Mouse (Mus musculus) right cerebral cortex, postnatal 36 days (tissue): ENCODE data around the gene Atp6v0a1.

Experiments used
- DNase-seq, 2 experiments: peaks; one replicate each; pipeline ENCODE4 v3.0.0; 2022; ENCODE audit warnings: low spot score in 2 of 2, mixed read lengths in 1 of 2

Gene Atp6v0a1

GRCm38 (mm10) chr11:101061049-101061448 lies 51.8 kb downstream of the Atp6v0a1 start:
- no peak for DNase-seq

- peak in 1 of 2 experiments; percentile 54 for DNase-seq
Observed at GRCm38 (mm10) chr11:101062165-101062884, 53.1 kb downstream of the Atp6v0a1 start.

GRCm38 (mm10) chr11:101062971-101063675 lies 53.9 kb downstream of the Atp6v0a1 start:
- no peak for DNase-seq

GRCm38 (mm10) chr11:101063676-101064327 lies 54.5 kb downstream of the Atp6v0a1 start:
- DNase-seq: no peak

GRCm38 (mm10) chr11:101064462-101064861 lies 55.2 kb downstream of the Atp6v0a1 start:
- no peak for DNase-seq

- DNase-seq: no peak
Observed at GRCm38 (mm10) chr11:101065002-101065401, 55.8 kb downstream of the Atp6v0a1 start.

GRCm38 (mm10) chr11:101066549-101067412 lies 57.5 kb downstream of the Atp6v0a1 start:
- peak; percentile 58 to 65 for DNase-seq

- DNase-seq: peak; percentile 94
Observed at GRCm38 (mm10) chr11:101069391-101070188, 60.3 kb downstream of the Atp6v0a1 start, which contains the start of gene Naglu. TSS of gene Naglu (plus strand) at chr11:101070012.

- DNase-seq: no peak
Observed at GRCm38 (mm10) chr11:101070189-101070527, 60.9 kb downstream of the Atp6v0a1 start.

- no peak for DNase-seq
Observed at GRCm38 (mm10) chr11:101070987-101071386, 61.7 kb downstream of the Atp6v0a1 start.

- DNase-seq: no peak
Observed at GRCm38 (mm10) chr11:101071810-101072428, 62.7 kb downstream of the Atp6v0a1 start.

GRCm38 (mm10) chr11:101078121-101078520 lies 68.9 kb downstream of the Atp6v0a1 start, which contains the start of gene Hsd17b1:
TSS of gene Hsd17b1 (plus strand) at chr11:101078411.
- DNase-seq: no peak

GRCm38 (mm10) chr11:101079746-101080145 lies 70.5 kb downstream of the Atp6v0a1 start:
- no peak for DNase-seq

- DNase-seq: no peak
Observed at GRCm38 (mm10) chr11:101080421-101080820, 71.2 kb downstream of the Atp6v0a1 start.

- no peak for DNase-seq
Observed at GRCm38 (mm10) chr11:101081659-101082058, 72.4 kb downstream of the Atp6v0a1 start.

GRCm38 (mm10) chr11:101082208-101083082 lies 73.2 kb downstream of the Atp6v0a1 start, which contains the start of gene Coasy:
TSS of gene Coasy (plus strand) at chr11:101082565.
- peak; percentile 87 to 91 for DNase-seq

- no peak for DNase-seq
Observed at GRCm38 (mm10) chr11:101083083-101083697, 73.9 kb downstream of the Atp6v0a1 start.

- no peak for DNase-seq
Observed at GRCm38 (mm10) chr11:101084246-101084645, 75.0 kb downstream of the Atp6v0a1 start.

- DNase-seq: no peak
Observed at GRCm38 (mm10) chr11:101084811-101085210, 75.6 kb downstream of the Atp6v0a1 start.
